Comparison of ENCODE assay signal across 18 mouse cellular contexts in genomic region chr9:66730556-66730955, GRCm38 (mm10). TPM values are rescaled to one million over a fixed set of nuclear protein-coding genes. Genes with fewer than 3 reads are reported as not detected.
"Had no signal": no experiment of that assay in that cellular context is flagged by ENCODE, and none has a peak within 500 bp of the region (broad histone marks: within the 10 kb centered on the region; RNA-seq: fewer than 3 reads in every experiment).

No protein-coding gene starts in this region.

- H3K4me1 ChIP-seq: liver, embryonic 13.5 days had no signal

- H3K36me3 ChIP-seq: limb, embryonic 12.5 days; liver, embryonic 13.5 days; midbrain, embryonic 15.5 days; neural tube, embryonic 13.5 days had no signal

- H3K27ac ChIP-seq: left cerebral cortex, adult 2 months; limb, embryonic 12.5 days; liver, embryonic 13.5 days; midbrain, embryonic 15.5 days; neural tube, embryonic 13.5 days had no signal

- H3K9ac ChIP-seq: limb, embryonic 12.5 days; liver, embryonic 13.5 days; midbrain, embryonic 15.5 days; neural tube, embryonic 13.5 days had no signal

- H3K27me3 ChIP-seq: limb, embryonic 12.5 days; liver, embryonic 13.5 days; midbrain, embryonic 15.5 days; neural tube, embryonic 13.5 days had no signal

- DNase-seq: kidney, adult 11 months; kidney, postnatal 10 days; kidney, postnatal 4 days; layer of hippocampus, postnatal 36 days; liver, embryonic 13.5 days; lung, adult 2 months; lung, postnatal 14 days; lung, postnatal 4 days; thymus, adult 18-20 months; thymus, postnatal 4 days had no signal

- ATAC-seq: midbrain, embryonic 15.5 days had no signal

- H3K9me3 ChIP-seq: limb, embryonic 12.5 days; liver, embryonic 13.5 days; midbrain, embryonic 15.5 days; neural tube, embryonic 13.5 days had no signal

- H3K4me2 ChIP-seq: limb, embryonic 12.5 days; liver, embryonic 13.5 days; midbrain, embryonic 11.5 days; midbrain, embryonic 15.5 days; neural tube, embryonic 13.5 days had no signal

- H3K4me3 ChIP-seq: left cerebral cortex, adult 2 months; limb, embryonic 12.5 days; liver, embryonic 13.5 days; midbrain, embryonic 15.5 days; myocyte; neural tube, embryonic 13.5 days had no signal

RNA-seq across cellular contexts. Expression of gene Car12, which starts 17.1 kb away (rescaled TPM):
- total RNA-seq: liver, adult 2 months; monocyte, adult 5-6 weeks had no signal
- polyA plus RNA-seq: liver, adult 2 months had no signal
